Mouse (Mus musculus): ENCODE measurements around the gene Ssna1. TPM values are rescaled to one million over a fixed set of nuclear protein-coding genes. Genes with fewer than 3 reads are reported as not detected.

The Ssna1 gene
- total RNA-seq, 2 experiments from 2014 or later = 36.7 to 40.5 TPM

- intact Hi-C loops (cut with DNase I) = loop anchor here (5.0 kb wide), 1 partner anchor 63 kb away; no protein-coding TSS in a partner anchor
Measured at GRCm38 (mm10) chr2:25290816-25291130, 18.5 kb upstream of the Ssna1 start.

GRCm38 (mm10) chr2:25290101-25290815 lies 18.0 kb upstream of the Ssna1 start:
- intact Hi-C loops (cut with DNase I) = loop anchor here (5.0 kb wide), 1 partner anchor 63 kb away; no protein-coding TSS in a partner anchor
- DNase-seq (ENCODE audit: low spot score) = no peak

More at GRCm38 (mm10) chr2:25290816-25291130, 18.5 kb upstream of the Ssna1 start:
- DNase-seq (ENCODE audit: low spot score) = no peak

- DNase-seq (ENCODE audit: low spot score) = no peak
Measured at GRCm38 (mm10) chr2:25289651-25290050, 17.4 kb upstream of the Ssna1 start, which contains the start of gene Lrrc26. Lrrc26 (plus strand) TSS chr2:25289915.

GRCm38 (mm10) chr2:25288734-25289345 lies 16.6 kb upstream of the Ssna1 start:
- no peak for DNase-seq (ENCODE audit: low spot score)
- intact Hi-C loops (cut with DNase I) = no loop called here

More at GRCm38 (mm10) chr2:25289651-25290050, 17.4 kb upstream of the Ssna1 start, which contains the start of gene Lrrc26:
- intact Hi-C loops (cut with DNase I) = loop anchor here (5.0 kb wide), 1 partner anchor 62 kb away; no protein-coding TSS in a partner anchor

- no peak for DNase-seq (ENCODE audit: low spot score)
- intact Hi-C loops (cut with DNase I) = no loop called here
Measured at GRCm38 (mm10) chr2:25287927-25288649, 15.8 kb upstream of the Ssna1 start, which contains the start of gene Tmem210. Tmem210 (plus strand) TSS chr2:25288145.

- no peak for DNase-seq (ENCODE audit: low spot score)
- intact Hi-C loops (cut with DNase I) = no loop called here
Measured at GRCm38 (mm10) chr2:25286837-25287636, 14.8 kb upstream of the Ssna1 start.

GRCm38 (mm10) chr2:25286314-25286713 lies 14.1 kb upstream of the Ssna1 start:
- intact Hi-C loops (cut with DNase I) = no loop called here
- DNase-seq (ENCODE audit: low spot score) = no peak

GRCm38 (mm10) chr2:25285551-25285950 lies 13.3 kb upstream of the Ssna1 start:
- DNase-seq (ENCODE audit: low spot score) = no peak
- intact Hi-C loops (cut with DNase I) = no loop called here

GRCm38 (mm10) chr2:25278928-25279882 lies 7.0 kb upstream of the Ssna1 start:
- no peak for DNase-seq (ENCODE audit: low spot score)
- intact Hi-C loops (cut with DNase I) = loop anchor here (2.0 kb wide), 1 partner anchor 14 kb away; no protein-coding TSS in a partner anchor

- intact Hi-C loops (cut with DNase I) = loop anchor here (5.0 kb wide), 1 partner anchor 59 kb away; the partner anchor contains the start of gene Man1b1
- no peak for DNase-seq (ENCODE audit: low spot score)
Measured at GRCm38 (mm10) chr2:25273010-25273409, 772 bp upstream of the Ssna1 start.

GRCm38 (mm10) chr2:25272515-25272914 lies 277 bp upstream of the Ssna1 start:
- DNase-seq (ENCODE audit: low spot score) = no peak
- intact Hi-C loops (cut with DNase I) = loop anchor here (5.0 kb wide), 1 partner anchor 60 kb away; the partner anchor contains the start of gene Man1b1

GRCm38 (mm10) chr2:25267746-25268309 lies 4.4 kb downstream of the Ssna1 start:
- DNase-seq (ENCODE audit: low spot score) = no peak
- intact Hi-C loops (cut with DNase I) = no loop called here

GRCm38 (mm10) chr2:25267241-25267640 lies 5.0 kb downstream of the Ssna1 start:
- intact Hi-C loops (cut with DNase I) = no loop called here

GRCm38 (mm10) chr2:25266720-25267119 lies 5.5 kb downstream of the Ssna1 start:
- intact Hi-C loops (cut with DNase I) = no loop called here
- peak; percentile 31 for DNase-seq (ENCODE audit: low spot score)

More at GRCm38 (mm10) chr2:25267241-25267640, 5.0 kb downstream of the Ssna1 start:
- no peak for DNase-seq (ENCODE audit: low spot score)

- intact Hi-C loops (cut with DNase I) = no loop called here
Measured at GRCm38 (mm10) chr2:25265897-25266656, 6.2 kb downstream of the Ssna1 start.

GRCm38 (mm10) chr2:25264851-25265250 lies 7.4 kb downstream of the Ssna1 start:
- DNase-seq (ENCODE audit: low spot score) = no peak
- intact Hi-C loops (cut with DNase I) = no loop called here

More at GRCm38 (mm10) chr2:25265897-25266656, 6.2 kb downstream of the Ssna1 start:
- DNase-seq (ENCODE audit: low spot score) = peak; percentile 31

GRCm38 (mm10) chr2:25264286-25264660 lies 8.0 kb downstream of the Ssna1 start:
- intact Hi-C loops (cut with DNase I) = no loop called here

More at GRCm38 (mm10) chr2:25264286-25264660, 8.0 kb downstream of the Ssna1 start:
- DNase-seq (ENCODE audit: low spot score) = no peak
